Mouse (Mus musculus): ENCODE results near the gene Cnn3. TPM values are rescaled to one million over a fixed set of nuclear protein-coding genes. Genes with fewer than 3 reads are reported as not detected.
A peak's percentile ranks its signal among the peaks of the same experiment; 100 is the strongest.

Cnn3 gene
- polyA plus RNA-seq (2012; rRNA removed) = 188 and 193 TPM in 2 replicates

GRCm38 (mm10) chr3:121425861-121426620 lies at the start of gene Cnn3:
Gene Cnn3 (plus strand): TSS chr3:121426497.
- DNase-seq (ENCODE audit: extremely low spot score in 1 of 2, low spot score in 1 of 2) = peak; percentile 40 to 79

- DNase-seq (ENCODE audit: extremely low spot score in 1 of 2, low spot score in 1 of 2) = no peak
Measured at GRCm38 (mm10) chr3:121378708-121379612, 47.3 kb upstream of the Cnn3 start.

GRCm38 (mm10) chr3:121379699-121380098 lies 46.6 kb upstream of the Cnn3 start:
- DNase-seq (ENCODE audit: extremely low spot score in 1 of 2, low spot score in 1 of 2) = no peak

- no peak for DNase-seq (ENCODE audit: extremely low spot score in 1 of 2, low spot score in 1 of 2)
Measured at GRCm38 (mm10) chr3:121387471-121388009, 38.8 kb upstream of the Cnn3 start.

GRCm38 (mm10) chr3:121389366-121389765 lies 36.9 kb upstream of the Cnn3 start:
- no peak for DNase-seq (ENCODE audit: extremely low spot score in 1 of 2, low spot score in 1 of 2)

GRCm38 (mm10) chr3:121389860-121390530 lies 36.3 kb upstream of the Cnn3 start:
- peak in 1 of 2 experiments; percentile 31 for DNase-seq (ENCODE audit: extremely low spot score in 1 of 2, low spot score in 1 of 2)

GRCm38 (mm10) chr3:121390724-121391123 lies 35.6 kb upstream of the Cnn3 start:
- no peak for DNase-seq (ENCODE audit: extremely low spot score in 1 of 2, low spot score in 1 of 2)

- no peak for DNase-seq (ENCODE audit: extremely low spot score in 1 of 2, low spot score in 1 of 2)
Measured at GRCm38 (mm10) chr3:121395588-121396295, 30.6 kb upstream of the Cnn3 start.

- no peak for DNase-seq (ENCODE audit: extremely low spot score in 1 of 2, low spot score in 1 of 2)
Measured at GRCm38 (mm10) chr3:121396561-121396960, 29.7 kb upstream of the Cnn3 start.

- no peak for DNase-seq (ENCODE audit: extremely low spot score in 1 of 2, low spot score in 1 of 2)
Measured at GRCm38 (mm10) chr3:121397007-121397406, 29.3 kb upstream of the Cnn3 start.

GRCm38 (mm10) chr3:121401384-121401783 lies 24.9 kb upstream of the Cnn3 start:
- DNase-seq (ENCODE audit: extremely low spot score in 1 of 2, low spot score in 1 of 2) = no peak

GRCm38 (mm10) chr3:121402096-121402495 lies 24.2 kb upstream of the Cnn3 start:
- no peak for DNase-seq (ENCODE audit: extremely low spot score in 1 of 2, low spot score in 1 of 2)

- no peak for DNase-seq (ENCODE audit: extremely low spot score in 1 of 2, low spot score in 1 of 2)
Measured at GRCm38 (mm10) chr3:121403449-121403848, 22.8 kb upstream of the Cnn3 start.

- DNase-seq (ENCODE audit: extremely low spot score in 1 of 2, low spot score in 1 of 2) = no peak
Measured at GRCm38 (mm10) chr3:121405101-121405500, 21.2 kb upstream of the Cnn3 start.

- DNase-seq (ENCODE audit: extremely low spot score in 1 of 2, low spot score in 1 of 2) = no peak
Measured at GRCm38 (mm10) chr3:121407417-121407816, 18.9 kb upstream of the Cnn3 start.

- no peak for DNase-seq (ENCODE audit: extremely low spot score in 1 of 2, low spot score in 1 of 2)
Measured at GRCm38 (mm10) chr3:121408386-121408785, 17.9 kb upstream of the Cnn3 start.

GRCm38 (mm10) chr3:121411450-121411849 lies 14.8 kb upstream of the Cnn3 start:
- no peak for DNase-seq (ENCODE audit: extremely low spot score in 1 of 2, low spot score in 1 of 2)

GRCm38 (mm10) chr3:121416171-121417154 lies 9.8 kb upstream of the Cnn3 start:
- no peak for DNase-seq (ENCODE audit: extremely low spot score in 1 of 2, low spot score in 1 of 2)
